Comparison of ENCODE assay signal across 7 mouse cellular contexts in genomic region chr19:54045931-54046683, GRCm38 (mm10). TPM values are rescaled to one million over a fixed set of nuclear protein-coding genes. Genes with fewer than 3 reads are reported as not detected.
A peak's percentile ranks its signal among the peaks of the same experiment; 100 is the strongest.
DNase-seq lines count a peak whose midpoint lies in the region; ATAC-seq and TF ChIP-seq lines count a peak whose summit lies in the region.

No protein-coding gene starts in this region.

- no peaks in the 10 kb centered on the region for H3K9me3 ChIP-seq in lung, embryonic 14.5 days (ENCODE audit: low read depth, low read length)
- H3K9me3 ChIP-seq in forebrain, embryonic 15.5 days: no peaks in the 10 kb centered on the region
- H3K9me3 ChIP-seq in kidney, postnatal 0 days (replicated peaks; ENCODE audit: low read length): no peaks in the 10 kb centered on the region
- H3K9me3 ChIP-seq in midbrain, embryonic 15.5 days: no peaks in the 10 kb centered on the region

- DNase-seq in lung, embryonic 14.5 days: peak; percentile 17
- no peak for DNase-seq in lung, postnatal 36 days
- DNase-seq in kidney, postnatal 0 days (ENCODE audit: low spot score): peak; percentile 2

- TF ChIP-seq POLR2A in bone marrow, adult 2 months (IDR thresholded peaks at IDR 0.05; ENCODE audit: borderline replicate concordance, control insufficient read depth, low read depth, low read length): no peak

- peak overlapping the region; percentile 47 for H3K4me3 ChIP-seq in lung, embryonic 14.5 days (ENCODE audit: low read depth, low read length)
- peak overlapping the region; percentile 18 for H3K4me3 ChIP-seq in bone marrow, adult 2 months (replicated peaks; ENCODE audit: control insufficient read depth, low read depth, low read length)
- H3K4me3 ChIP-seq in forebrain, embryonic 15.5 days: peak overlapping the region; percentile 65
- H3K4me3 ChIP-seq in kidney, postnatal 0 days (replicated peaks; ENCODE audit: low read depth, low read length): peak overlapping the region; percentile 49
- H3K4me3 ChIP-seq in midbrain, embryonic 15.5 days: peak overlapping the region; percentile 59

- H3K4me1 ChIP-seq in lung, embryonic 14.5 days (ENCODE audit: insufficient read depth): peaks cover 10% of the 10 kb centered on the region; the same call in 1 of the 2 replicates
- H3K4me1 ChIP-seq in bone marrow, adult 2 months (ENCODE audit: control insufficient read depth, insufficient read depth, low read length): no peaks in the 10 kb centered on the region; the same call in none of the 2 replicates
- H3K4me1 ChIP-seq in forebrain, embryonic 15.5 days: peaks cover 36% of the 10 kb centered on the region
- peaks cover 17% of the 10 kb centered on the region for H3K4me1 ChIP-seq in kidney, postnatal 0 days (replicated peaks; ENCODE audit: insufficient read depth, low read length)
- peaks cover 38% of the 10 kb centered on the region for H3K4me1 ChIP-seq in midbrain, embryonic 15.5 days

- 2% methylated on average over 55 of the region's 55 CpGs for WGBS in lung, embryonic 14.5 days
- 3% methylated on average over 55 of the region's 55 CpGs for WGBS in bone marrow, adult 2 months
- 3% methylated on average over 50 of the region's 55 CpGs for WGBS in forebrain, embryonic 15.5 days
- 2% methylated on average over 55 of the region's 55 CpGs for WGBS in kidney, postnatal 0 days
- 2% methylated on average over 55 of the region's 55 CpGs for WGBS in midbrain, embryonic 15.5 days

- no peak for ATAC-seq in lung, embryonic 14.5 days (ENCODE audit: insufficient read depth)
- no peak for ATAC-seq in forebrain, embryonic 15.5 days (replicated peaks)
- ATAC-seq in kidney, postnatal 0 days (replicated peaks; ENCODE audit: low FRiP score, low read depth): no peak
- ATAC-seq in midbrain, embryonic 15.5 days (replicated peaks): no peak
- ATAC-seq in monocyte, adult 5-6 weeks (replicated peaks; ENCODE audit: insufficient number of reproducible peaks, low FRiP score, low TSS enrichment, poor library complexity, severe bottlenecking): no peak

- peak overlapping the region; percentile 89 for H3K4me2 ChIP-seq in lung, embryonic 14.5 days
- peak overlapping the region; percentile 96 for H3K4me2 ChIP-seq in forebrain, embryonic 15.5 days (replicated peaks)
- H3K4me2 ChIP-seq in kidney, postnatal 0 days (ENCODE audit: low read length): peak overlapping the region; percentile 99
- peak overlapping the region; percentile 93 for H3K4me2 ChIP-seq in midbrain, embryonic 15.5 days

- H3K36me3 ChIP-seq in lung, embryonic 14.5 days (ENCODE audit: insufficient read depth): no peaks in the 10 kb centered on the region
- H3K36me3 ChIP-seq in forebrain, embryonic 15.5 days: no peaks in the 10 kb centered on the region
- H3K36me3 ChIP-seq in kidney, postnatal 0 days (ENCODE audit: insufficient read depth, low read length): no peaks in the 10 kb centered on the region
- no peaks in the 10 kb centered on the region for H3K36me3 ChIP-seq in midbrain, embryonic 15.5 days (replicated peaks)

- no peak for TF ChIP-seq CTCF in lung, embryonic 14.5 days (IDR thresholded peaks at IDR 0.05; ENCODE audit: low read depth)
- TF ChIP-seq CTCF in bone marrow, adult 2 months (IDR thresholded peaks at IDR 0.05; ENCODE audit: control insufficient read depth, insufficient read depth, low read length): no peak
- TF ChIP-seq CTCF in kidney, postnatal 0 days (IDR thresholded peaks at IDR 0.05; ENCODE audit: low read depth): no peak

- H3K27ac ChIP-seq in lung, embryonic 14.5 days (ENCODE audit: low read depth): no peak overlapping the region
- H3K27ac ChIP-seq in bone marrow, adult 2 months (ENCODE audit: control insufficient read depth, insufficient read depth, low read depth, low read length, poor library complexity): no peak overlapping the region
- no peak overlapping the region for H3K27ac ChIP-seq in forebrain, embryonic 15.5 days (replicated peaks)
- H3K27ac ChIP-seq in kidney, postnatal 0 days: no peak overlapping the region
- 0 out of 2 replicates have a peak overlapping the region, but pooled peaks have one; percentile 8 for H3K27ac ChIP-seq in midbrain, embryonic 15.5 days

- H3K9ac ChIP-seq in lung, embryonic 14.5 days: peak overlapping the region; percentile 38; the same call in 1 of the 2 replicates
- peak overlapping the region; percentile 56 for H3K9ac ChIP-seq in forebrain, embryonic 15.5 days (replicated peaks)
- H3K9ac ChIP-seq in kidney, postnatal 0 days (ENCODE audit: low read depth, low read length): peak overlapping the region; percentile 44; the same call in 1 of the 2 replicates
- peak overlapping the region; percentile 54 for H3K9ac ChIP-seq in midbrain, embryonic 15.5 days

- H3K27me3 ChIP-seq in lung, embryonic 14.5 days (ENCODE audit: insufficient read depth, low read length): peaks cover 54% of the 10 kb centered on the region
- peaks cover 43% of the 10 kb centered on the region for H3K27me3 ChIP-seq in forebrain, embryonic 15.5 days
- peaks cover 36% of the 10 kb centered on the region for H3K27me3 ChIP-seq in kidney, postnatal 0 days (ENCODE audit: insufficient read depth, low read length)
- H3K27me3 ChIP-seq in midbrain, embryonic 15.5 days (replicated peaks): peaks cover 33% of the 10 kb centered on the region

RNA-seq across cellular contexts. Expression of gene Adra2a, which starts 2.2 kb away (rescaled TPM):
- polyA plus RNA-seq in lung, embryonic 14.5 days (2014; fragmentation: Nextera tagmentation; extraction: Ambion mirVana): 0.09 and 0.31 TPM in 2 replicates
- 0.81 and 0.82 TPM in 2 replicates for polyA plus RNA-seq in bone marrow, adult 2 months (2011; ENCODE audit: insufficient read depth, insufficient read length, low replicate concordance, missing spikeins)
- 1.1 and 1.5 TPM in 2 replicates for polyA plus RNA-seq in forebrain, embryonic 15.5 days (2015; fragmentation: Nextera tagmentation; extraction: Ambion mirVana)
- 0.87 and 1.0 TPM in 2 replicates for polyA plus RNA-seq in kidney, postnatal 0 days (2015; fragmentation: Nextera tagmentation; extraction: Ambion mirVana)
- 3.2 and 3.7 TPM in 2 replicates for polyA plus RNA-seq in midbrain, embryonic 15.5 days (2015; fragmentation: Nextera tagmentation; extraction: Ambion mirVana)
- 0.19 TPM in 1 of 3 replicates, not detected in the others for total RNA-seq in monocyte, adult 5-6 weeks (2017)
